Comparison of ENCODE assay signal across 8 mouse cellular contexts in genomic region chr2:140670457-140670856, GRCm38 (mm10). TPM values are rescaled to one million over a fixed set of nuclear protein-coding genes. Genes with fewer than 3 reads are reported as not detected.
DNase-seq lines count a peak whose midpoint lies in the region; ATAC-seq and TF ChIP-seq lines count a peak whose summit lies in the region.

No protein-coding gene starts in this region.

- H3K36me3 ChIP-seq in forebrain, embryonic 13.5 days (ENCODE audit: poor library complexity, severe bottlenecking): no peaks in the 10 kb centered on the region
- no peaks in the 10 kb centered on the region for H3K36me3 ChIP-seq in intestine, embryonic 15.5 days

- peak overlapping the region; percentile 91 for H3K27ac ChIP-seq in forebrain, embryonic 13.5 days
- H3K27ac ChIP-seq in intestine, embryonic 15.5 days: peak overlapping the region; percentile 82

- 0 out of 2 replicates have a peak, but pooled peaks cover 2% of the 10 kb centered on the region for H3K27me3 ChIP-seq in forebrain, embryonic 13.5 days
- H3K27me3 ChIP-seq in intestine, embryonic 15.5 days (replicated peaks): no peaks in the 10 kb centered on the region

- WGBS in forebrain, embryonic 13.5 days: under 1% methylated on average over 12 of the region's 12 CpGs
- under 1% methylated on average over 12 of the region's 12 CpGs for WGBS in intestine, embryonic 15.5 days

- peak; percentile 28 for DNase-seq in ES-CJ7 (ENCODE audit: low read depth, low spot score)
- DNase-seq in brain, embryonic 14.5 days (ENCODE audit: low read depth): peak; percentile 89
- peak; percentile 46 to 62 for DNase-seq in left cerebral cortex, adult 8-10 months (ENCODE audit: low spot score in 2 of 2)
- DNase-seq in lung, postnatal 25 days (ENCODE audit: low spot score): peak; percentile 12
- DNase-seq in right cerebral cortex, postnatal 36 days (ENCODE audit: low spot score in 2 of 2): peak; percentile 34 to 41
- no peak for DNase-seq in thymus, postnatal 10 days (ENCODE audit: low spot score in 2 of 2)

- peak overlapping the region; percentile 65 for H3K4me2 ChIP-seq in forebrain, embryonic 13.5 days
- H3K4me2 ChIP-seq in intestine, embryonic 15.5 days (replicated peaks): peak overlapping the region; percentile 61

- peak overlapping the region; percentile 57 for H3K4me3 ChIP-seq in forebrain, embryonic 13.5 days
- H3K4me3 ChIP-seq in intestine, embryonic 15.5 days (replicated peaks): peak overlapping the region; percentile 55

- peak; percentile 4; the same call in 1 of the 2 replicates for TF ChIP-seq CTCF in brain, embryonic 14.5 days (IDR thresholded peaks at IDR 0.05; ENCODE audit: borderline replicate concordance, extremely low read depth, insufficient read depth, insufficient read length)

- no peak for TF ChIP-seq POLR2A in brain, embryonic 14.5 days (IDR thresholded peaks at IDR 0.05; ENCODE audit: borderline replicate concordance, extremely low read depth, insufficient read depth, insufficient read length, poor library complexity, severe bottlenecking)

- peak; percentile 37 for ATAC-seq in forebrain, embryonic 13.5 days
- peak; percentile 41 for ATAC-seq in intestine, embryonic 15.5 days

- peak overlapping the region; percentile 81 for H3K9ac ChIP-seq in forebrain, embryonic 13.5 days
- H3K9ac ChIP-seq in intestine, embryonic 15.5 days: peak overlapping the region; percentile 57

- no peaks in the 10 kb centered on the region for H3K9me3 ChIP-seq in forebrain, embryonic 13.5 days (replicated peaks)
- no peaks in the 10 kb centered on the region for H3K9me3 ChIP-seq in intestine, embryonic 15.5 days

- H3K4me1 ChIP-seq in forebrain, embryonic 13.5 days: peaks cover 30% of the 10 kb centered on the region
- peaks cover 3% of the 10 kb centered on the region; the same call in 1 of the 2 replicates for H3K4me1 ChIP-seq in intestine, embryonic 15.5 days (replicated peaks)

RNA-seq across cellular contexts. Expression of gene Flrt3, which starts 0.8 kb away (rescaled TPM):
- 13.9 and 18.1 TPM in 2 replicates for polyA plus RNA-seq in brain, embryonic 14.5 days (2012; rRNA removed)
- 48.1 and 58.5 TPM in 2 replicates for polyA plus RNA-seq in forebrain, embryonic 13.5 days (2015; fragmentation: Nextera tagmentation; extraction: Ambion mirVana)
- 29.3 TPM in 2 replicates for polyA plus RNA-seq in intestine, embryonic 15.5 days (2015; fragmentation: Nextera tagmentation; extraction: Ambion mirVana)
- total RNA-seq in left cerebral cortex, adult 8-10 months (2022): 10 to 100 TPM; 25.2 to 31.9 (median 30.2) TPM

Comparison
In these comparisons a context has a peak if more than half of its experiments do, and no peak if none do; other contexts are left out.
1. DNase-seq: peak in ES-CJ7 (single experiment), brain, embryonic 14.5 days (single experiment), left cerebral cortex, adult 8-10 months (2 of 2), lung, postnatal 25 days (single experiment) and right cerebral cortex, postnatal 36 days (2 of 2); none in thymus, postnatal 10 days (0 of 2).